Mouse (Mus musculus): ENCODE data around the gene Aurka.

Aurka gene

DNA sequence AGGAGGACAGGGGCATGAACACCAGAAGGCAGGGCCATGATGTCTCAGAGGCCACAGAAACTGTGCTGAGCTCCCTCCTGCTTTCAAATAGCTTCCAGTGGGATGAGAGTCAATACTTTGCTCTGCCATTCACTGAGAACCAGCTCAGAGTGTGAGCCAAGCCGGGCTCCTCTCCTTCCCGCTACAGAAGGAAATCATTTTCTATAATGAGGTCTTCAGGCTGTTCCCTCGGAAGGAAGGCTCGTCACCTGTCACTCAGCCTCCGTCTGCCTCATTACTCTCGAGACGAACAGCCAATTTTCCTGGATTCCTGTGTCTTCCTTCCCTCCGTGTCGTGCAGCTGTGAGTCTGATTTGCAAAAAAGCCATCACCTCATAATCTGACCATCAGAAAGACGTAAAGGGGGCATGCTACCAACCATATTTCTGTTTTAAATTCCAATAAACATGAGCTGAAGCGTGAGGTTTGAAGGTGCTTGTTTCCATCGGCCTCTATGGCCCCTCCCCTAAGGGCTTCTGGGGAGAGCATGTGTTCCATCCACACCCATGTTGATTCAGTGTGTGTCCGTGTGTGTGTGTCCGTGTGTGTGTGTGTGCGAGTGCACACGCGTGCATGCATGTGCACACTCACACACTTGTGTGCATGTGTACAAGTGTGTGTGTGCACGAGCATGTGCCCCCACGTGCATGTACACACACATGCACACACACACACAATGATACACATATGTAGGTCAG, 32.0 kb downstream of the Aurka start:
- DNase-seq (ENCODE audit: low spot score in 2 of 2), result no peak

DNA sequence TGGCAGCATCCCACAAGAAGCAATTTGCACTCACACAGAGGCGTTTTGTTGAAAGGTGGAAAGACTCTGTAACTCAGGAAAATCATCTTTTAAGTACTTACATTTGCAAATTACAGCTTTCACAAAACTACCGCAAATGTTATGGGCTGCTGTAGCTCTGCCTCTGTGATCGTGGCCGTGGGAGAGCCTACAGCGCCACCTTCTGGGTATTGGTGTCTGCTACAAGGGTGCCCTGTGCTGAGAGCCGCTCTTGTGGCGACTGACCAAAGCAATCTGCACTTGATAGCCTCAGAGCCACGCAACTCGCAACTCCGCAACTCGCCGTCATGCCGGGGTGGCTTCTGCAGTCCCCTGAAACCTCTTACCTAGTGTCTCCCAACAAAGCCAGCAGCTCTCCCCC, 41.2 kb downstream of the Aurka start:
- DNase-seq (ENCODE audit: low spot score in 2 of 2), result peak; percentile 65 to 67

DNA sequence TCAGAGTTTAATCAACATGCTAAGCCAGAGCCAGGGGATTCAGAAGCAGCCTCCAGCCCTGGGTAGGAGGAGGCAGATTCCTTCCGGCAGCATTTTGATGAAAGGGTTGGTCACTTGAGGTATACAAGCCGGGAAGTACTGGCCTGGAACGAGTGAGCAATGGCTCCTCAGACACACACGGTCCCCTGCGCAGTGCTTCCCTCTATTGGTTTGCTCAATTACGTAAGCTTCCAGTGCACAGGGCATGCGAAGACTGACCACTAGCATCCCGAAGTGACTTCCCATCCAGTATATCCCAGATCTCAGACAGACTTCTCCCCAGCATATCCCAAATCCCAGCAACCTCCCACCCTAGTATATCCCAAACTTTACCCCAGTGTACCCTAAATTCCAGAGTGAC, 42.1 kb downstream of the Aurka start:
- DNase-seq (ENCODE audit: low spot score in 2 of 2), result no peak

DNA sequence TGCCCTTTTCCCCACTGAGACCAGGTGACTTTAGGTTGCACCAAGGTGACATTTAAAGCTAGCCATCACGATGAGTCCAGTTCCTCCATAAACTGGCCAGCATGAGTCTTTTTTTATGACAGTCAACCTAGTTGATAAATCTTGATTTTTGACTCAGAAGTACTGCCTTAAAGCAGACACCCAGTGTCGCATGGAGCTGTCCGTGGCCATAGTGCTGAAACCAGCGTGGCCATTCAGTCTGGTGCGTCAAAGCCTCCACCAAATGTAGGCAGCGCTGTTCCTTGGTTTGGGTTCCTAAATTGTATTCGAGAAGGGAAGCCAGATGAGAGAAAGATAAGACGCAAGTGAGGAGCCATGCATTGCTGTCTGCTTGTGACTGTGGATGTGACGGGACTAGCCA, 49.5 kb downstream of the Aurka start:
- DNase-seq (ENCODE audit: low spot score in 2 of 2), result no peak

DNA sequence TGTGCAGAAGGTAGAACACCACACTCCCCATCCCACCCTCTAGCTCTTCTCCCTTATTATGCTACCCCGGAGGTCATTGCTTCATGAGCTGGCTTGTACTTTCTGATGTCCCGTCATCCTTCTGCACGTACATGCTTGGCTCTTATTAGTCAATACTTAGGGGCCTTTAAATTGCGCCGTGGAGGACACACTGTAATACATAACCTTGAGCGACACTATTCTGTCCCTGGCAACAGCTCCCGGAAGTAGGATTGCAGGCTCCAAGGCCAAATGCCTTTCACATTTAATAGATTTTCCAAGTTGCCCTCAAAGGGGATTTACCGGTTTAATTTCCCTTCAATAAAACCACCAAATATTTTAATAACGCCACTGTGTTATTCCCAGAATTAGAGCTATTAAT, 58.6 kb downstream of the Aurka start:
- no peak for DNase-seq (ENCODE audit: low spot score in 2 of 2)

DNA sequence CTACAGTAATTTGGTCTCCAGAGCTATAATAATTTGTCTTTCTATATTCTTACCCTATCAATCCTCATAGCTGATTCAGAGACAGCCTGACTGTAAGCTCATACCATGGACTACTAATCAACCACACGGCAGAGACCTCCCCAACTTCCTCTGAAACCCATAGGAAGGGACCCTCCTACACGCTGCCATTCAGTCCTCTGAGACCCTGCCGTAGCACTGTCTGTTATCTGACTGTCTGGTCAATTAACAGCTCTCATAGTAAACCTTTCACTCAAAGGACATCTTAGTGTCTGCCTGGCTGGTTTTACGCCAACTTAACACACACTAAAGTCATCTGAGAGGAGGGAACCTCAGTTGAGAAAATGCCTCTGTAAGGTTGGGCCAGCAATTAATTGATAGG, 63.8 kb downstream of the Aurka start:
- no peak for DNase-seq (ENCODE audit: low spot score in 2 of 2)
